Mouse (Mus musculus) erythroblast, adult 5-6 weeks (primary cell): ENCODE results near the gene Cep44. TPM values are rescaled to one million over a fixed set of nuclear protein-coding genes. Genes with fewer than 3 reads are reported as not detected.
A peak's percentile ranks its signal among the peaks of the same experiment; 100 is the strongest.

Source experiments
- ATAC-seq: replicated peaks from 2 replicates; pipeline ENCODE4 v1.8.0; 2016; ENCODE audit warnings: moderate number of reproducible peaks, mild to moderate bottlenecking, moderate TSS enrichment, inconsistent platforms; ENCODE audit not compliant: poor library complexity, low FRiP score, severe bottlenecking
- total RNA-seq, 2 experiments: library from RNA; stranded (forward) in 1 of 2; stranded (reverse) in 1 of 2; fragments of 150-400 nt in 1 of 2; fragments of 200-764, 138-1000 nt in 1 of 2; gene quantifications; 2 replicates each; pipeline versions ENCODE4 v1.2.3 to v1.2.4; 2015 to 2017; ENCODE audit warnings: low replicate concordance in 2 of 2

Cep44 gene
- total RNA-seq (2015; ENCODE audit: low replicate concordance): 27.9 and 32.6 TPM in 2 replicates
- 30.7 and 34.4 TPM in 2 replicates for total RNA-seq (2017; ENCODE audit: low replicate concordance)

DNA sequence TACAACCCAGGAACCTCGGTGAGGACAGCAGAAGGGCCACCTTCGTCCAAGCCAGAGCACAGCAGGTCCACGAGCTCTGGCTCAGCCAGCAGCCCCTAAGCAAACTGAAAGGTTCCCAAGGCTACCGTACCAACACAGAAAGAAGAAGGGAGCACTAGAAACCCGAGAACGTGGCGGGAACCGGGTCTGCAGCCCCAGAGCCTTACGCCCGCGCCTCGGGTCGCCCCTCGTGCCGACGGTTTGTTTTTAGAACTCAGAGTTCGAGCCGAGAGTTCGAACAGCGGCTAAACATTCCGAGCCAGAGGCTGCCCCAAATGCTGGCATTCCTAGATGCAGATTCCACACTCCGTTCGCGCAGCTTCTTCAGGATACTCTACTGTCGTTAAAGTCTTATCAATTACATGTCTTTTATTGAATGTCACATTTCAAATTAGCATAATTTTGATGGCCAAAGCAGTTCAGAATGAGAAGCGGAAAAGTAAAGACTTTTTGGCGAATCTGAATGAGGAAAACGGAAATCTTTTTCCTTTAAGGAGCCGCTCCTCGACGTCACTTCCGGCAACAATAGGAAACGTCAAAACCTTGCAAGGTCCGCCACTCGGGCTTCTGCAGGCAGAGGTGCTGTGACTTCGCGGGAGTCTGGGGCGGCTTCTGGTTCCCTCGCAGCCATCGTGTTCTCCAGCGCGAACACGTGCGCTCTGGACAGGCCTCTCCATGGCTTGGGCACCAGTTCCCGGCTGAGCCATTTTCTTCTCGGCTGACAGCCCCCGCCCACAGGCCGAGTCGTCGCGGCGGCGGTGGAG, at the start of gene Cep44, which contains the start of gene Fbxo8:
Gene Cep44 (minus strand): TSS at position 490 of the 803 bp plus-strand sequence.
Gene Fbxo8 (plus strand): TSS at position 533 of the 803 bp plus-strand sequence.
- peak; percentile 86 for ATAC-seq

DNA sequence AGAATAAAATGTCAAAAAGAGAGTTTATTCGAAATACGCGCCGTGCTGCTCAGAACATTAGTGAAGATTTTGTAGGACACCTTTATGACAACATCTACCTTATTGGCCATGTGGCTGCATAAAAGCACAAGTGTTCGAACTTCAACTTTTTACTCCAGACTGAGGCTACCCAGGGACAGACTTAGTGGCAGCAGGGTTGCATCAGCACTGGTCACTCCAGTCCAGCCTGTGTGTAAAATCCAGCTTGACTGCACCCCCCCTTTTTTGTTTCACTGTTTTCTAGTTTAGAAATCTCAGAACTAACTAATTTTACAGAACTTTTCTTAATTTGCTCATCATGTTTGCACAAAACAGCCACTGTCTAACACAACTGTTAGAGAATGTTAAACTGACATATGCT, 40.7 kb upstream of the Cep44 start:
- ATAC-seq: no peak

DNA sequence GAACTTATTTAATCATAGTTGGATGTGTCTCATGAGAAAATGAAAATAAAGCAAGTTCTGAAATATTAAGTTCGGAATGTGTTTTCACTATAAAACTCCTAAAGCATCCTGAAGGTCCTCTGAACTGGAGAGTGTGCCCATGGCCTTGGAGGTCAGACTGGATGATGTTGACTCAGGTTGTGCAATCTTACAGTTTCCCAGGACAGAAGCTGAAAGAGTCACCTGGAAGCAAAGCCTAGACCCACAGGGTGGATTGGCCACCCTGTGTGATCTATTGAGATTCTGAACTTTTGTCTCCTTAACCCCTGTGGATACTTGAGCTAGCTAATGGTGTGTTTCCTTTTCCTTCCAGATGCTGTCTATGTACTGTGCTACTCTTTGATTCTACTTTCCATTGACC, 40.2 kb upstream of the Cep44 start:
- ATAC-seq: no peak

DNA sequence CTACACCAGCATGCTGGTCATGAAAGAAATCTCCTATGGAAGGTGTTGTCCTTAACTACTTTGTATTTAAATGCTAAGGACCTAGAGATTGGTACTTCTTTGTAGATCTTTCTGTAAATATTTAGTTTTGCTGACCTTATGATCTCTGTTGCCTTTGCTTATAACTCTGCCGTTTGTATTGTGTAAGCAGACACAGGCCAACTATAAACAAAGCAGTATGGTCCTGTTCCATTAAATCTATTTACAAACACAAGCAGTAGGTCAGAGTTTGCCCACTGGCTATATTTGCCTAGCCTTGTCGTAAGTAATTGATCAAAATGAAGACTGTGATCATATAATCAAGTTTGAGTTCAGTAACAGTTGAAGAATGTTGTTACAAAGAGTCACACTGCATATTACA, 38.2 kb upstream of the Cep44 start:
- ATAC-seq: no peak

DNA sequence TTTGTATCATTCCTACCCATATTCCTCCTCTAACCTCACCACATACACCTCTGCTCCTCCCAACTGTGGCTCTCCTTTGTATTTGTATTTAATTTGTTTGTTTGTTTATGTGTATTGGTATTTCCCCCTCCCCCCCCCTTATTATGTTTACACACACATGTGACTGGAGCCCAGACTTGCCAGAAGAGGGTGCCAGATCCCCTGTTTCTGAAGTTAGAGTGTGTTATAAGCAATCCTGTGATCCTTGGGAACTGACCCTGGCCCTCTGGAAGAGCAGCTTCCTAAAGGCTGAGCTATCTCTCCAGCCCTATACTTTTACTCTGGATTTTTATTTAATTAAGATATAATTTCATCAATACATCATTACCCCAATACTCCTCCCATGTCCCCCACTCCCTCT, 32.0 kb upstream of the Cep44 start:
- ATAC-seq: no peak

DNA sequence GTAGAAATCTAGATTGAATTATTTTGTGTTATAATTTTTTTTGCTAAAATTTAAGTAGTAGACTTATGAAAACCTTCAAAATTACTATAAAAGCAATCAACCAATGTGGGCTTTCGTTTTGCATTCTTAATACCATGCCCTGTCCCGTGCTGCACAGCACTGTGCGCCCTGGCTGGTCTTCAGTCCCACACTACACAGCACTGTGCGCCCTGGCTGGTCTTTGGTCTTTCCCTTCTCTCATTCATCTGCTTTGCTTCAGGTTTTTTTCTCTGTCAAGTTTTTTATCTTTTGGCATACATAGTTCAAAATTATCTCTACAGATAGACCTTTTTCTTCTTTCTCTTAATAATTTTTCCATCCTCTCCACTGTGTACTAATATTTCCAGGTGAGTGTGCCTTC, 30.1 kb upstream of the Cep44 start:
- ATAC-seq: no peak

DNA sequence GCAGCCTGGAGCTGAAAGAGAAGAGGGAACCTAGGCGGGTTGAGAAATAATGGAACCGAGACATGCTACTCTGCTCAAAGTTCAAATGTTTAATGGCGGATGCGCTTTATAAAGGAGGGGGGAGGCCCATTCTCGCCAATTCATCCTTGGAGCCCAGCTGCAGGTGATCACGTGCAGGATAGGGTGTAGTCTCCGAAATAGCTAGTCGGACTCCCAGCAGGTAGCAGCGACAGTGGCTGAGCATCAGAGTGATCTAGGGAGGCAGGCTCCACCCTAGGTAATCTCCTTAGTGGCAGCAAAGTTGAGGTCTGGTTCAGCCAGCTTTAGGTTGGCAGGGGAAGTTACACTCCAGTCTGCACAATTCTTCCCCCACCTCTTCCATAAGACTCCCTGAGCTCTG, 16.0 kb upstream of the Cep44 start:
- no peak for ATAC-seq

DNA sequence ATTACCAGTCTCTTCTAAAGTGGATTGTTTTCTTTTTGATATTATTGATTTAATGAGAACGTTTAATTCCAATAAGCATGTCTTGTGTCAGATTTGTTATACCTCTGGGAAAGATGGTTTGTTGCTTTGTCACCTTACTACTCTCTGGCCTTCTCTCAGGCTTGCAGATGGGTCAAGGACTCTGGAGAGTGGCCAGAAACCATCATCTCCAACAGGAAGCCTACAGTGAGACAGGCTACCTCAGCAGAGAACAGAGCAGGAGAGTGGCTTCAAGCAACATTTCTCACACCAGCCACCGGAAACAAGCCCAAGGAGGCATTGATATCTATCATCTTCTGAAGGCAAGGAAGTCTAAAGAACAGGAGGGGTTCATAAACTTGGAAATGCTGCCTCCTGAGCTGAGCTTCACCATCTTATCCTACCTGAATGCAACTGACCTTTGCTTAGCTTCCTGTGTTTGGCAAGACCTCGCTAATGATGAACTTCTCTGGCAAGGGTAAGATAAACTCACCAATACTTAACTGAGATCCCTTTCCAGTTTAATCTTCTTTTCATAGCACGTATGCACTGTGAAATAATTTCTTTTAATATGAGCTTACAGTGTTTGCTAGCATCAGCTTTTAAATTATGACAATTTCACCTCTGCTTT, 13.7 kb upstream of the Cep44 start:
- ATAC-seq: no peak

DNA sequence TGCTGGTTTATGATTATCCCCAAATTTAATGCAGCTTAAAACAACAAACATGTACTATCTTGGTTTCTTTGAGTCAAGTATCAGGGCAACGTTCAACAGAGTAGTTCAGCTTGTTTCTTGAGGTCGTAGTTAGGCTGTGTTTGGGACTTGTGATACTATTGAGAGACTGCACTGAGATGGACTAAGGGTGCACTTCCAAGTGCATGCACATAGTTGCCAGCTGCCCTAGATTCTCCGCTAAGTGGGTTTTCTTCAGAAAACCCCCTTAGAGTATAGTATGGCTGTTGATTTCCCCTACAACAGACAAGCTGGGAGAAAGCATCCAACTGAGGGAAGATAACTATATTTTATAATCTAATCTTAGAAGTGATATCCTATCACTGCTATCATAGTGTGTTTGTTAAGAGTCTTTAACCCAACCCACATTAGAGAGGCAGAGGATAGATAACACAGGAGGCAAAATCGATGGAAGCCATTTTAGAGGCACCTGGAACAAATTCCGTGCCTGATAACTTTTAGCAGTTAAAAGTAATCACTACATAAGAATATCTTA, 1.8 kb upstream of the Cep44 start:
- ATAC-seq: no peak

DNA sequence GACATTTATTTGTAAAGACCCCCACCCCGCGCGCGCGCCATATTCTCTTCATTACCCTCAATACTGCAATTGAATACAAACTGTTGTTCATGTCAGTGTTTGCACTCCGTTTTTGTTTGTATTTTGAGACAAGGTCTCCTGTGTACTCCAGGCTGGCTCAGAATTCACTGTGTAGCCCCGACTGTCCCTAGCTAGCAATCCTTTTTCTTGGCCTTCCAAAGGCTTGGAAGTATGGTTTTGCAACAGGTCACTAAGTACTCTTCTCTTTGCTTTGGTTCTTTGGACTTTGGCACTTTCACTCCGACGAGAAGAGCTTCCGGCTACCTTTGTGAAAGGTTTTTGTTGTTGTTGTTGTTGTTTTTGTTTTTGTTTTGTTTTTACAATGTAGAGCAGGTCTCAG, 1.2 kb upstream of the Cep44 start:
- no peak for ATAC-seq

DNA sequence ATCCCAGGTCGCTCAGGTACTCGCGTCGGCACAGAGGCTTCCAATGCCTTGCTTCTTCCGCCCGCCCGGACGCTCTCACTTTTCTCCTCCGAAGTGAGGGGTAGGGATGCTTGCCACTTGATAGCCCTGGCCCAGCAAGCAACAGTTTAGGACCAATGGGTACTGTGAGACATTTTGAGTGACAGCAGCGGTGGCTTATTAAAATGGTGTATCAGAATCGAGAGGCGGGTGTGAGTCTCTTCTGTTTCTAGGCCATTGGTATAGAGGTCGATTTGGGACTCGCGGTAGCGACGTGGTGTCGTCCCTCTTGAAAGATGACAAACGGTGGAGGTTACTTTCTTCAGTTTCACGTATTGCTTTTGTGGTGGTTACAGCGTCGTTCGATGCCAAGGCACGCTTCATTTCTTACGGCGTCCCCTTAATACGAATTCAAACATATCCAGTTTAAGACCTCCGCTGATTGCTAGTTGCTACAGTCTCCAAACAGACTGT, 560 bp upstream of the Cep44 start:
- ATAC-seq: peak; percentile 92

DNA sequence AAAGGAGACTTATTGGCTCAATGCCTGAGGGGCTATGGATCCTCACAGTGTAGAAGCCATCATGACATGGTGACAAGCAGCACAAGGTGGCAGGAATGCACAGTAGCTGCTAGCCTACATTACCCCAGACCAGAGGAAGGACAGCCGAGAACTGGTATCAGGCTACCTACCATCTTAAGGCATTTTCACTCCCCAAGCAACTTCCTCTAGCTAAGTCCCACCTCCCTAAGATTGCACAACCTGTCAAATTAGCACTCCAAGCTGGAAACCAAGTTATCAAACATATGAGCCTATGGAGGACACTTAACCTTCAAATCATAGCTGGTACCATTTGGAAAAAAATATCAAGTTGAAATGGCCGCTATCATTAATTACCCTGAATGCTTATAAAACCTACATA, 3.0 kb downstream of the Cep44 start:
- ATAC-seq: no peak

DNA sequence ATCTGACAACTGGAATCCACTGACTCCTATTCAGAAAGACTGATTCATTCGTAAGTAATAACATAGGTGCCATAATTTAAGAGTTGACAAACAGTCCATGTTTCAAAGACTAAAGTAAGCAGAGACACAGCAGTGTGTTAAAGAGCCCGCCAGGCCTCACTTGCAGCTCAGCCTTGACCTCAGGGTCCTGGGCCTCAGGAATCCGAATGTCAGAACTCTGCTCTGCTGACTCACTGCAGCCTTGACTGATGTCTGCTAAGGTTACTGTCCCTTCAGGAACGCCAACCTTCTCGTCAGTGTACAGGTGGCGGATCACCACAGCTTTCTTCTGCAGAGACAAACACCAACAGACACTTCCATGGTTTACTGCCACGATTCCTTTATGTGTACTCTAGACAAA, 10.1 kb downstream of the Cep44 start:
- ATAC-seq: no peak

DNA sequence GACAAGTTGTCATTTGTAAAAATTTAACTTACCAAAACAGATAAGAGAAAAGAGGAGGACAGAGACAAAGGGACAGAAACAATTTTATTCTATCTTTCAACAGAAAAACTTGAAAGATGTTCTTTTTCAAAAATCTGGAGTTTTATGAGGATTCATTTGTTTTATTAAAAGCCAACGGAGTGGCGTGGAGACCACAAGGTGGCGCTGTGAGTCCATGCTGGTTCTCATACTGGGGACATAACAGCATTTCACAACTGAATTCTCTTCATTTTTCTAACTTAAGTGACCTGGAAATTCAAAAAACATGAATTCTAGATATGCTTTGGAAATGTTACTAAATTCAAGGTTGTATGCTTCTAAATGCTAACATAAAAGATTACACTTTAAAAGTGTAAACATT, 20.5 kb downstream of the Cep44 start:
- no peak for ATAC-seq

DNA sequence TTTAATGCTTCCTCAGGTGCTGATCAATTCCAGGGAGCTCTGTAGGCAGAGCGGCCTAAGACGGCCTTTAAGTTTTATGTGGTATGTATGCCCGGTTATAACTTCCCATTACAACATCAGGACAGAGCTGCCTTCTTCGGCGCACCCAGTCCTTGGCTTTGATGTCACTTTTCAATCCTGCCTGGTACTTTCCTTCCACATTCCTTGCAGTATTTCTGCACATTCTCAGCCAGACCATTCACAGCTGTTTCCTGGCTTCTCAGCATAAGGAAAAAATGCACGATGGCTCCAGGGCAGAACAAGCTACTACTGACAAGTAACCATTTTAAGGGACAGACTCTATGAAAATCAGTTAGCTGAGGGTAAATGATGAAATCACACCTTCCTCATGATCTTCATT, 22.0 kb downstream of the Cep44 start:
- no peak for ATAC-seq

DNA sequence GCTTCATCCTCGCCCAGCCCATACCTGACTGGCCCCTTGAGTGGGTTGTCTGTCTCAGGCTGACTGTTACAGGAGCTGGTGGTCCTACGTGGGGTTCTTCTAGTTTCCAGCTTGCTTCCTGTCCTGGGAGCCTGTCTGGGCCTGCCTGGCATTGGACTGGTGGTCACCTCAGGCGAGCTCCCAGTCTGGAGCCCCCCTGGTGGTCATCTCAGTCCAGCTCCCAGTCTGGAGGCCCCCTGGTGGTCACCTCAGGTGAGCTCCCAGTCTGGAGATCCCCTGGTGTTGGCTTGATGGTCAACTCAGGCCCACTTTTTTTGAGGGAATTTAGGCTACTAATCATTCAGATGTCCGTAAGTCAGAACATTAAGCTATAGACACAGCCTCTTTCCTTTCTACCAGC, 29.8 kb downstream of the Cep44 start:
- no peak for ATAC-seq

DNA sequence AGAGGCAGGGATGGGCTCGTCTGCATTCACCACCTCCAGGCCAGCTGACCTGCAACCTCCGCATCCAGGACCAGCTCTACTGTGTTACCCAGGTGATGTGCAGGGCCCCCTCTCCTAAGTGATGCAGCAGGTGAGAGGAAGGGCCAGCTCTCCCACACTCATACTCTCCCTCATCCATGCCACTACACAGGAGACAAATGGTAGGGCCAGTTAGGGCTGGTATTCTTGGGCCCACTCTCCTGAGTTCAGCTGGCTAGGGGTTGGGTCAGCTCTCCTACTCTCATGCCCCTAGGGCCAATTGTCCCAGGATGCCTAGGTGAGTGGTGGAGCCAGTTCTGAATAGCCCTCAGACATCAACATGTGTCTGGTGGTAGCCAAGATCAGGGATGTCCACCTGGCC, 30.6 kb downstream of the Cep44 start:
- ATAC-seq: no peak

DNA sequence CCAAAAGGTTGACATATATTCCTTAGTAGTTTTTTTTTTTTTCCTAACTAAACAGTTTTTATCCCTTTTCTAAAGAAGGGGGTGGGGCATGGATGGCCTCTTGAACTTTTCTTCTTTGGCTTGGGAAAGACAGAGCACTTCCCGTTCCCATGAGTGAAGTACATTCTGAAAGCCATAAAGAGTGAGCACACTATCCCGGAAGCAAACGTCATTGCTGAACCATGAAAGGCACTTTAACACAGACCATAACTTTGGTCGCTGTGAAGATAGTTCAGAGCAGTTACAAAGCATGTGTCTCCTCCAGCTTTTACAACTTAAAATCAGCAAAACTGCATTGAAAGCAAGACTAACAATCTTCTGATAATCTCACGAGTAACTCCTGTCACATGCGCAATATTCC, 32.0 kb downstream of the Cep44 start:
- no peak for ATAC-seq

DNA sequence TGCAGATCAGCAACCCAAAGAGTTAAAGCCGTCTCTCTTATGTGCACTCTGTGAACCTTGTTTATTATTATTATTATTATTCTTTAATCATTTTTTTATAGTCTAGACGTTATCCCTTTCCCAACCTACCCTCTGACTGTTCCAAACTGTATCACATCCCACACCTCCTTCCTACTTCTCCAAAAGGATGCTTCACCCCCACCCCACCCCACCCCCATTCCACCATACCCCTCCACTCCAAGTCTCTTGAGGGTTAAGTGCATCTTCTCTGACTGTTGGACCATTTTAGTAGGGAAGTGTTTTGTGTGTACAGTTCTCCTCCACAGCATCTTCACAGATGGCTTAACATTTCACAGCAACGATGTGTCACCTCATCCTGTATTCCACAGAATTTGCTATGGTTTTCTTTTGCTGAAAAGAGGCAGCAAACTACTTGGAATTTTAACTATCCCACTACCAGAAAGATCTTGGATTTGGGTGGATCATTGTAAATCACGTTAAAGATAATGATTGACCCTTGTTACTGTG, 41.8 kb downstream of the Cep44 start:
- no peak for ATAC-seq

DNA sequence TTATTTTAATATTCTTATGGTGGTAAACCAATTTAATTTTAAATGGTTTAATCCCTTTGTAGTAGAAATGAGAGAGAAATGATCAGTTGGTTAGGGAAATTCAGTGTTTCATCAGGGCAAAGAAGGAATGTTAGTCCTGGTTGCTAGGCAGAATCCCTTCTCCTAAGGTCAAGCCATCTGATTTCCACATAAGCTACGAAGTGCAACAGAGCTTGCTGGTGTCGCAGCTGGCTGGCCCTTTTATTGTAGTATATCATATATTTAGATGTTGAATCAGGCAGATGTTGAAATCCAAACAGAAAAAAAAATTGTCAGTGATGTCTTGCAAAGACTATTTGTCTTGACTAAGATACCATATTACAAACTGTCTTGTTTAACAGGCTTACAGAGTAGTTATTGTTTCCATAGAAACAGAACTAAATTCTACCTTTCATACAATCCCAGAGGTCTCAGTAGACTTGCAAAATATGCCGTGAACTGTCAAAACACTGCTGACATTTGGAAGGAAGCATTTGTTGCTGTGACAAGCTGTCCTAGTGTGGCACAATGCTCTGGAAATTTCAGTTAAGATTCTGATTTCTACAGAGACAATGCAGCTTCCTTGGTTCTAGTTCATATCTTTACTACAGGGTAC, 42.4 kb downstream of the Cep44 start:
- ATAC-seq: no peak
